Mouse (Mus musculus): ENCODE data around the gene Prl.
"Not testable (repeated sequence)": the region's sequence is repeated elsewhere in the genome, so short reads cannot be mapped to it uniquely, and the experiment has no call there.

Prl gene

GRCm38 (mm10) chr13:27057270-27057669, at the start of gene Prl:
Gene Prl (plus strand): TSS chr13:27057570.
- DNase-seq, result no peak

GRCm38 (mm10) chr13:27026614-27027013, 30.8 kb upstream of the Prl start:
- no peak for DNase-seq

GRCm38 (mm10) chr13:27027376-27027775, 30.0 kb upstream of the Prl start:
- DNase-seq, result no peak

- DNase-seq, result no peak
These were observed 28.7 kb upstream of the Prl start for GRCm38 (mm10) chr13:27028501-27029240.

GRCm38 (mm10) chr13:27031101-27031852, 26.1 kb upstream of the Prl start:
- peak; percentile 9 for DNase-seq

GRCm38 (mm10) chr13:27031853-27032240, 25.5 kb upstream of the Prl start:
- DNase-seq, result no peak

GRCm38 (mm10) chr13:27032998-27033397, 24.4 kb upstream of the Prl start:
- DNase-seq, result no peak

GRCm38 (mm10) chr13:27042185-27042584, 15.2 kb upstream of the Prl start:
- no peak for DNase-seq

GRCm38 (mm10) chr13:27043326-27043725, 14.0 kb upstream of the Prl start:
- no peak for DNase-seq

- DNase-seq, result no peak
These were observed 1.8 kb downstream of the Prl start for GRCm38 (mm10) chr13:27059177-27059576.

GRCm38 (mm10) chr13:27093890-27094289, 36.5 kb downstream of the Prl start, which contains the start of gene Prl3d1:
Gene Prl3d1 (plus strand): TSS chr13:27094190.
- DNase-seq, result not testable (repeated sequence)

Data from kidney, postnatal 10 days (tissue).